Mouse (Mus musculus): ENCODE measurements around the gene Ranbp17.

GRCm38 (mm10) chr11:33404651-33405050 lies 108.9 kb downstream of the Ranbp17 start:
- TF ChIP-seq CTCF (IDR thresholded peaks at IDR 0.05; ENCODE audit: low read depth) (no peak), EP300 (optimal IDR thresholded peaks at IDR 0.05) (no peak)

Measured in stomach, postnatal 0 days (tissue).